Mouse (Mus musculus): ENCODE data around the gene Zfp704.

Zfp704 gene

DNA sequence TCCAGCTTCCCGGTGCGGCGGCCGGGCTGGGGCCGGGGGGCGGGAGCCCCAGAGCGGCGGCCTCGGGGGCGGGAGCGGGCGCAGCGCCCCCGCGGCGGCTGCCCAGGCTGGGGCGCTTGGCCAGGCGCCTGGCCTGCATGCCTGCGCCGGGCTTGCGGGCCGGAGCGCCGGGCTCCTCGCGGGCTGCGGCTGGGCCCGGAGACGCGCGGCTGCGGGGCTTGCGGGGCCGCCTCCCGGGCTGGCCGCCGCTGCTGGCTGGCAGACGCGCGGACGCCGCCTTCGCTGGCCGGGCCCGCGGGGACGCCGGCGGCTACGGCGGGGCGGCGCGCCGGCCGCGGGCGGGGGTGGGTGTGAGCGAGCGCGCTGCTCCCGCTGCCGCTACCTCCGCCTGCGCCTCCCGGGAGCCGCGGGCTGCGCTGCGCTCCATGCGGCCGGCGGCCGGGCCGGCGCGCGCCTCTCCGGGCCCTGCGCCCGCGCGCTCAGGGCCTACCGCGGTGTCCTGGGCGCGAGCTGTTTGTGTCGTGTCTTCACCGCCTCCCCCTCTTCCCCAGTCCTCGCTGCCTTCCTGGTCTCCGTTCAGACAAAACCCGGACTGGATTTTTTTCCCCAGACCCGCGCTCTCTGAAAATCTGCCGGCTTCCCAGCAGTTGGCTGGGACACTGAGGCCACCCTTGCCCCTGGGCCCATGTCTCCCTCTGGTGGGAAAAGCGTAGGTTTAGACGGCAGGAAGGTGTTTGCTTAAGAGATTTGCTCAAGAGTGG lies at the start of gene Zfp704:
Gene Zfp704 (minus strand): TSS at position 505 of the 761 bp plus-strand sequence.
- DNase-seq = peak; percentile 26 to 27

GRCm38 (mm10) chr3:9633036-9634005 lies 23.4 kb upstream of the Zfp704 start:
- no peak for DNase-seq

- DNase-seq = no peak
Observed at GRCm38 (mm10) chr3:9629951-9630350, 20.1 kb upstream of the Zfp704 start.

DNA sequence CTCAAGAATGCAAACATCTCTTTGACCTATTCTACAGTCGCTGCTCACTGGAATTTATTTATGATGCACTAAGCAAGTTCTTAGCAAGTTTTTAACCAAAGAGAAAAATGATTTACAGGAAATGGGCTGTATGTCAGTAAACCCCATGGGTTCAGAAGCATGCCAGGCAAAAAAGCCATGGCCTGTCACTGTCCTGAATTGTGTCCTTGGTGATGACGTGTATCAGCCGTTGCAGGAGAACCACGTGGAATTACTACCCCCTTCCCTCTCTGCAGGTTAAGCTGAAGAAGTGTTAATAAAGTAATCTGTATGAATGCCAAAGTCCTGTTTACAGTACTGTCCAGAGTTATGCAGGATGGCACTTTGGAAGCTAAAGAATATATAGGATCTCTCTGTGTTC lies 18.2 kb upstream of the Zfp704 start:
- DNase-seq = no peak

- DNase-seq = no peak
Observed at GRCm38 (mm10) chr3:9626149-9626548, 16.3 kb upstream of the Zfp704 start.

- DNase-seq = no peak
Observed at GRCm38 (mm10) chr3:9620611-9621010, 10.7 kb upstream of the Zfp704 start.

GRCm38 (mm10) chr3:9619562-9620275 lies 9.8 kb upstream of the Zfp704 start:
- DNase-seq = no peak

GRCm38 (mm10) chr3:9617101-9617500 lies 7.2 kb upstream of the Zfp704 start:
- no peak for DNase-seq

DNA sequence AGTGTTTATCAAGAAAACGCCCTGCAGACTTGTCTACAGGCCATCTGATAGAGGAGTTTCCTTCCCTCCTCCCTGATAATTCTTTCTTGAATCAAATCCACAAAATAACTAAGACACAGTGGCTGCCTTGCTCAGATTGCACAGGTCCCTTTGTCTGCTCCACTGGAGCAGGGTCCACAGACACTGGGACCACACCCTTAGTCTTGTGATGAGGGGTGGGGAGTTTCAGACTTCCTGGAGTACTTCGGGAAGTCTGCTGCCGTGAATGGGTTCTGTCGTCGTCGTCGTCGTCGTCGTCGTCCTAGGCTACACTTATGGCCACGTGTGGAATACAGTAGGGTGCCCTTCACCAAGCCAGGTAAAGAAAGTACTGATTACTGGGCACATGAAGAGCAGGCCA lies 4.8 kb upstream of the Zfp704 start:
- no peak for DNase-seq

DNA sequence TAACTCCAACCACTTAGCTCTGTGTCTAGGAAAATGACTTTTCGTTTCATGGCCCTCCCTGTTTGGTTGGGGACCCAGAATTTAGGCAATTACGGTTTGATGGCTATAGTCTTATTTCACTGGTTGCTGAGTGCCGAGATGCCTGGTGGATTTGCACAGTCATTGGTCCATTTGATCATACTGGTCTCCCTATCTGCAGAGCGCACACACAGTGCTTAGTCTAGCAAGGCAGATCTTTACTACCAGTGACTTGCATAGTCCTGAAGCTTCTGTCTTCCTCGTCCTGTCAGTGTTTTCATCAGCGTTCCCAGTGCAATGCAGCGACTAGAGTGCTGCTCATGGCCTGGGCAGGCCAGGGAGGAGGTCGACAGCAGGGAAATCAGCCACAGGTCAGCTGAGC lies 4.1 kb upstream of the Zfp704 start:
- no peak for DNase-seq

GRCm38 (mm10) chr3:9611226-9611625 lies 1.3 kb upstream of the Zfp704 start:
- DNase-seq = no peak

- DNase-seq = no peak
Observed at GRCm38 (mm10) chr3:9610426-9610825, 541 bp upstream of the Zfp704 start.

DNA sequence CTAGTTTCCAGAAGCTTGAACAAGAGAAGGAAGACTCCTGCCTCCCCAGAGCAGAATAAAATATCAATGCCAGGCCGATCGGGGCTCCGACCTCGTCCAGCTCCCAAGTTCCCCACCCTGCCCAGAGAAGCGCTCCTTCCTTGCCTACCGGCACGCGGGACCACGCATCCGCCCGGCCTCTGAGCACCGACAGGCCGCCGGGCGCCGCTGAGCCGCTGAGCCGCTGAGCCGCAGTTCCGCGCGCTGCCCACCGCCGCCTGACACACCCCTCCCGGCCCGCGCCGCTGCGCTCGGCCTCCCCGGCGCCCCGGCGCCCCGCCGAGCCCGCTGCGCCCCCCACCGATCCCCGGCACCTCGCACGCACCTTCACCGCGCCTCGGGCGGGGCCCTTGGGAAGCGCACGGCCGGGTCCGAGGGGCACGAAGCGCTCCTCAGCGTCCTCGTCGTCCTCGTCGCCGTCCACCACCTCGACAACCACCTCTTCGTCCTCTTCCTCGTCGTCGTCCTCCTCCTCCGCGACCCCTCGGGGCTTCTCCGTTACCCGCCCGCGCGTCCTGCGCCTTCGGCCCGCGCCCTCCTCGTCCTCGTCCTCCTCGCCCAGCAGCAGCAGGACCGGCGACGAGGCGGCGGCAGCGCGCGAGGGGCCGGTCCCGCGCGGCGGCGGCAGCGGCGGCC lies 842 bp downstream of the Zfp704 start:
- peak; percentile 28 to 39 for DNase-seq

DNA sequence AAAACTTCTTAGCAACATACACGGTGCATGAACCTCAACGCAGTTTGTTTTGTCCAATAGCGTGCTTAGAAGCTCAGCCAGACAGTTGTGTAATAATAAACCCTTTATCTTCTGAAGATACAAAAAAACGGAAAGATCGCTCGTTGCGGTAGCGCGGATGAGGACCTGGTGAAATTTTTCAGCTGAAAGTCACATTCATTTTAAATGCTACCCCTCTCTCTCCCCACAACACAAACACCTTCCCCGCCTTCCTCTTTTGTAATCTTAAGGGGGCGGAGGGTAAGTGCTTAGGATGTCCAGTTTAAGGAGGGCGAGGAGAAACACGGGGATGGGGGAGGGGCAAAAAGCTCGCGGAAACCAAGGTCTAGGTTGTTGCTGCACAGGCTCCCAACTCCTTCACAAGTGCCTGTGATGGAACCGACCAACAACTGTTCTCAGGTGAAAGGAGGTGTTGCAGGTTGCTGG lies 1.4 kb downstream of the Zfp704 start:
- no peak for DNase-seq

- DNase-seq = no peak
Observed at GRCm38 (mm10) chr3:9607686-9608085, 2.2 kb downstream of the Zfp704 start.

GRCm38 (mm10) chr3:9605784-9606706 lies 3.8 kb downstream of the Zfp704 start:
- DNase-seq = no peak

DNA sequence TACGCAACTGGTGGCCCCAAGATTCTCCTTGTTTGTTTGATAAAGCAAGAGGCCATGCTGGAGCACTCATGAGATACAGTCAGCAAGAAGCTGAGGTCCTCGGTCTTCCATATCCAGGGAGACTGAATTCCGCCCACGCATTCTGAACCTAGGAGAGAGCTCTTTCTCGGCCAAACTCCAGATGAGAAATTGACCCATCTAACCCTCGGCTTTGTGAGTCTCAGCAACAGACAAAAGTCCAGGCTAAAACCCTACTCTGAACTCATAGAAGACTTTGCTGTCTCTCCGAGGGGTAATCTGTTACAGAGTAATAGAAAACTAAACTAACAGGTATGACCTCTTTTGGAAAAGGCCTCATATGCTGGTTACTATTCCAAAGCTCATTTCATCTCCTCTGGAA lies 4.9 kb downstream of the Zfp704 start:
- DNase-seq = no peak

GRCm38 (mm10) chr3:9603866-9604265 lies 6.0 kb downstream of the Zfp704 start:
- no peak for DNase-seq

GRCm38 (mm10) chr3:9600577-9600976 lies 9.3 kb downstream of the Zfp704 start:
- DNase-seq = no peak

DNA sequence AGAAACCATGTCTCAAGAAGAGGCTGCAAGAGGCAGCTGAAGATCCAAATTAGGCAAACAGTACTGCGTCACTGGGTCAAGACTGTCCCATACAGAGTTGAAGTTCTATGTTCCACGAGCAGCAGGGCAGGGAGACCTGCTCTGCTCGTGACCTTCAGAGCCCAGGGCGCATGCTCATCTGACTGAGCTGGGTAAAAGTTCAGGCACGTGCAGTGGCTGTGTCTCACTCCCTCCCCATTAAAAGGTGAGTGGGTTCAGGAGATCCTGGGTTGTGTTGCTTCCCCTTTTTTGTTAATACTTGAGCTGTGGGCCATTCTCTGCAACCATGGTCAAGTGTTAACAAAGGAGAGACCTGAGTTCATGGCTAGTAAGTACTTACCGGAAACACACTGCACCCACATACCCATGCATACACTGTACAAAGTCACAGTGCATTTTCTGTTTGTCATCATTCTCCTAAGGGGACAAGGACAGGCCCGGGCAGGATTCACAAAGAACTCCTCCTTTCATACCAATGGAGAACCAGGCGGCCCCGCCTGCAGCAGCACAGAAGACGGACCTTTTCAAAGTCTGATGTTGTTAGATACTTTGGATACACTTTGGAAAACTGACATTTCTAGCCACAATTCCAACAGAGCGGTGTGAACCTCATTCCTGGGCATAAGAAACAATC lies 10.0 kb downstream of the Zfp704 start:
- no peak for DNase-seq

- no peak for DNase-seq
Observed at GRCm38 (mm10) chr3:9598061-9598460, 11.8 kb downstream of the Zfp704 start.

Measured in B cell, adult 2 months (primary cell).